Mouse (Mus musculus) lung, embryonic 15.5 days (tissue): ENCODE data around the gene Hbq1b. TPM values are rescaled to one million over a fixed set of nuclear protein-coding genes. Genes with fewer than 3 reads are reported as not detected.
A peak's percentile ranks its signal among the peaks of the same experiment; 100 is the strongest.
"Not testable (repeated sequence)": the region's sequence is repeated elsewhere in the genome, so short reads cannot be mapped to it uniquely, and the experiment has no call there.

ENCODE experiments used
- ATAC-seq: fragments of 200-750 bp; cut with Nextera tagmentation; 2 replicates; pipeline ENCODE4 v1.8.0; 2017; ENCODE audit warnings: moderate number of reproducible peaks, borderline replicate concordance; ENCODE audit not compliant: low FRiP score, low TSS enrichment; ENCODE audit errors: extremely low read depth
- H3K27ac ChIP-seq: fragments of 300-500 bp; sonication (generic); 2 replicates; pipeline ENCODE4 v1.5.1; 2015; ENCODE audit warnings: moderate library complexity, mild to moderate bottlenecking, inconsistent platforms
- H3K27me3 ChIP-seq: fragments of 300-500 bp; sonication (generic); 2 replicates; pipeline ENCODE4 v1.6.1; 2015; ENCODE audit warnings: inconsistent platforms
- H3K36me3 ChIP-seq: fragments of 300-500 bp; sonication (generic); 2 replicates; pipeline ENCODE4 v1.6.1; 2015; ENCODE audit warnings: inconsistent platforms
- H3K4me1 ChIP-seq: fragments of 300-500 bp; sonication (generic); 2 replicates; pipeline ENCODE4 v1.6.1; 2015; ENCODE audit warnings: inconsistent platforms
- H3K4me2 ChIP-seq: fragments of 300-500 bp; sonication (generic); 2 replicates; pipeline ENCODE4 v1.6.1; 2015; ENCODE audit warnings: inconsistent platforms, mild to moderate bottlenecking, moderate library complexity
- H3K4me3 ChIP-seq: fragments of 300-500 bp; sonication (generic); 2 replicates; pipeline ENCODE4 v1.5.1; 2015; ENCODE audit warnings: mild to moderate bottlenecking, inconsistent platforms
- H3K9ac ChIP-seq: fragments of 300-500 bp; sonication (generic); 2 replicates; pipeline ENCODE4 v1.6.1; 2015; ENCODE audit warnings: inconsistent platforms
- H3K9me3 ChIP-seq: fragments of 300-500 bp; sonication (generic); 2 replicates; pipeline ENCODE4 v1.6.1; 2016; ENCODE audit warnings: inconsistent platforms
- WGBS: fragments of 180-500 bp; shearing (Covaris S2); methylation state at CpG from one replicate; pipeline ENCODE4 v1.1.7; 2015; 5-methylcytosine and 5-hydroxymethylcytosine counted together
- polyA plus RNA-seq: library from polyadenylated mRNA; unstranded; fragments of >200 nt; fragmentation: Nextera tagmentation; extraction: Ambion mirVana; gene quantifications from 2 replicates; pipeline ENCODE4 v1.2.1, GENCODE M21; 2015

Gene Hbq1b
- polyA plus RNA-seq, 1 experiment from 2014 or later: 1.4 TPM

DNA sequence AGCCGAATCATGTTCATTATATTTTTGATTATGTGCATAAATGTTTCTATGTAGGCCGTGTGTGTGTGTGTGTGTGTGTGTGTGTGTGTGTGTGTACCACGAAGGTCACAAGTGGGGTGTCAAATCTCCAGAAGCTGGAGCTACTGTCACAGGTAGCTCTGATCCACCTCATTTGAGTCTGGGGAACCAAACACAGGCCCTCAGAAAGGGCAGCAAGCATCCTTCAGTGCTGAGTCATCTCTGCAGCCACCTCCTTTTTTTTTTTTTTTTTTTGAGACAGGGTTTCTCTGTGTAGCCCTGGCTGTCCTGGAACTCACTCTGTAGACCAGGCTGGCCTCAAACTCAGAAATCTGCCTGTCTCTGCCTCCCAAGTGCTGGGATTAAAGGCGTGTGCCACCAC, 6.1 kb downstream of the Hbq1b start:
- not testable (repeated sequence) for H3K4me3 ChIP-seq, H3K27me3 ChIP-seq, H3K36me3 ChIP-seq, H3K27ac ChIP-seq, H3K4me2 ChIP-seq, H3K4me1 ChIP-seq, H3K9ac ChIP-seq, ATAC-seq, H3K9me3 ChIP-seq
- WGBS: 81% methylated on average over 4 of the region's 4 CpGs

DNA sequence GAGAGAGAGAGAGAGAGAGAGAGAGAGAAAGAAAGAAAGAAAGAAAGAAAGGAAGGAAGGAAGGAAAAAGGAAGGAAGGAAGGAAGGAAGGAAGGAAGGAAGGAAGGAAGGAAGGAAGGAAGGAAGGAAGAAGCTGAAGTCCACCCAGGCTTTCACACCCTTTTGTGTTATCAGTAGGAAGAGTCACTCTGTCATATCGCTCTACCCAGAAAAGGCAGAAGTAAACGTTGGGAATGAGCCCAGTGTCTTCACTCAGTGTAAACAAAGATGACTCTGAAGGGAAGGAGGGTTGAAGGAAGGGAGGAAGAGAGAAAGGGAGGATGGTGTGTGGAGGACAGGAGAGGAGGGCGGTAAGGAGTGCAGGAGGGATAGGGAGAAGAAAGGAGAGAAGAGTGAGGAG, 6.7 kb downstream of the Hbq1b start:
- not testable (repeated sequence) for H3K4me3 ChIP-seq, ATAC-seq, H3K27ac ChIP-seq, H3K9ac ChIP-seq, H3K4me2 ChIP-seq, H3K9me3 ChIP-seq, H3K4me1 ChIP-seq, H3K36me3 ChIP-seq, H3K27me3 ChIP-seq
- WGBS: 48% methylated on average over 3 of the region's 3 CpGs

DNA sequence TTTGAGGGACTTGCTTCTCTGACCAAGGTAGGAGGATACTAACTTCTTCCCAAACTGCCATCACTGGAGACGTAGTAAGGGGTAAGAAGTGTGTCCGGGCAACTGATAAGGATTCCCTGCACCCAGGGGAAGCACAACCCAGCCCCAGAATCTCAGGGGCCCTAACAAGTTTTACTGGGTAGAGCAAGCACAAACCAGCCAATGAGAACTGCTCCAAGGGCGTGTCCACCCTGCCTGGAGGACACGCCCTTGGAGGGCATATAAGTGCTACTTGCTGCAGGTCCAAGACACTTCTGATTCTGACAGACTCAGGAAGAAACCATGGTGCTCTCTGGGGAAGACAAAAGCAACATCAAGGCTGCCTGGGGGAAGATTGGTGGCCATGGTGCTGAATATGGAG, 9.4 kb downstream of the Hbq1b start, which contains the start of gene Hba-a2:
TSS of gene Hba-a2 (plus strand) at position 287 of the 400 bp plus-strand sequence.
- H3K36me3 ChIP-seq, H3K27me3 ChIP-seq, H3K27ac ChIP-seq, H3K4me3 ChIP-seq, H3K9ac ChIP-seq, H3K4me1 ChIP-seq, H3K9me3 ChIP-seq, H3K4me2 ChIP-seq: not testable (repeated sequence)
- peak; percentile 68; the same call in 1 of the 2 replicates for ATAC-seq
- WGBS: no CpG with 5 or more reads among the region's 4 CpGs

DNA sequence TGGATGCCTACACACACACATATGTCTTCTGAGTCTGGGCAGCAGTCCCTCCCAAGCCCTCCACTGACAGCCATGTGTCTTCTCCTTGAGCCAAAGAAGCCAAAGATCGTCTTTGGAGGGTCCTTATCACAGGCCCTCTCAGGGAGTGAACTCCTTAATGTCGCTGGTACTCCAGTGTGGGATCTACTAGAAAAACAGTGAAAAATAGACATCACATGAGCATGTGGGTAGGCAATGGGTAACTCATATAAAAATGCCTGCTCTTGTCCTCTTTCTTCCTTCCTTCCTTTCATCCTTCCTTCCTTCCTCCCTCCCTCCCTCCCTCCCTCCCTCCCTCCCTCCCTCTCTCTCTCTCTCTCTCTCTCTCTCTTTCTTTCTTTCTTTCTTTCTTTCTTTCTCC, 10.7 kb downstream of the Hbq1b start:
- ATAC-seq, H3K9ac ChIP-seq, H3K36me3 ChIP-seq, H3K4me2 ChIP-seq, H3K27ac ChIP-seq, H3K9me3 ChIP-seq, H3K4me1 ChIP-seq, H3K4me3 ChIP-seq: not testable (repeated sequence)
- H3K27me3 ChIP-seq: peaks cover 12% of the 10 kb centered on the region
- 10% methylated on average over 2 of the region's 2 CpGs for WGBS

DNA sequence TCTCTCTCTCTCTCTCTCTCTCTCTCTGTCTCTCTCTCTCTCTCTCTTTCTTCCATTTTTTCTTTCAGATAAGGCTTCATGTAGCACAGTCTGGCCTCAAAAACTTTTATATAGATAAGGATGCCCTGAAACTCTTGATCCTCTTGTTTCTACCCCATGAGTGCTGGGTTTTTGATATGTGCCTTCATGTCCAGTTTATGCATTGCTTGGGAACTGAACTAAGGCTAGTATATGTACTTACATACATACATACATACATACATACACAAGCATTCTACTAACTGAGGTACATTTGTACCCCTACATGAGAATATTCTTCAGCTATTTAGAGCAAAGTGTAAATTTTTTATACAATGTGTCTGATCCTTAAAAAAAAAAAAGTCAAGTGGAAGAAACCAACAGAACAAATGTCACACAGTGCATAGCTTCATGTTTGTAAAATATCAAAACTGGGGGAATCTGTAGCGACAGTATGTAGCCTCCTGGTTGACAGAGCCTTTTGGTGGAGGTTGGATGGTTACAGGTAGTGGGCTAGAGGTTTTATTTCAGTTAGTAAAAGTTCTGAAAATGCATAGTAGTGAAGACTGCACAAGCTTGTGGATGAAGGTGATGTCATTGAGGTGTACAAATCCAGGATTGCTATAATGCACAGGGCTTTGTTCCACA, 11.2 kb downstream of the Hbq1b start:
- Histone ChIP-seq H3K4me3 (no peak overlapping the region), H3K9me3 (no peaks in the 10 kb centered on the region), H3K36me3 (no peaks in the 10 kb centered on the region), H3K4me2 (no peak overlapping the region), H3K27me3 (peaks cover 12% of the 10 kb centered on the region), H3K9ac (no peak overlapping the region), H3K27ac (no peak overlapping the region), H3K4me1 (no peaks in the 10 kb centered on the region)
- WGBS: 73% methylated on average over 1 of the region's 1 CpGs
- ATAC-seq: no peak

DNA sequence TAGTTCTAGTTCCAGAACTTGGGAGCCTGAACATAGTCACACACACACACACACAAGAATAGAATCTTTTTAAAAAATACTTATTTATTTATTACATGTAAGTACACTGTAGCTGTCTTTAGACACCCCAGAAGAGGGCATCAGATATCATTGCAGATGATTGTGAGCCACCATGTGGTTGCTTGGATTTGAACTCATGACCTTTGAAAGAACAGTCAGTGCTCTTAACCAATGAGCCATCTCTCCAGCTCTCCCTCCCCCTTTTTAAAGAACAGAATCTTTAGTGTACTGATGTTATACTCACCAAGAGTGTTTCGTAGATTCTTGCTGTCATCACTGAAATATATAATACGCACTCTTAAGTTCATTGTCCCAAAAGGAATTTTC, 11.8 kb downstream of the Hbq1b start:
- Histone ChIP-seq H3K4me1 (no peaks in the 10 kb centered on the region), H3K9ac (no peak overlapping the region), H3K4me3 (no peak overlapping the region), H3K4me2 (no peak overlapping the region), H3K27me3 (peaks cover 12% of the 10 kb centered on the region), H3K27ac (no peak overlapping the region), H3K36me3 (no peaks in the 10 kb centered on the region), H3K9me3 (no peaks in the 10 kb centered on the region)
- 90% methylated on average over 2 of the region's 2 CpGs for WGBS
- no peak for ATAC-seq

DNA sequence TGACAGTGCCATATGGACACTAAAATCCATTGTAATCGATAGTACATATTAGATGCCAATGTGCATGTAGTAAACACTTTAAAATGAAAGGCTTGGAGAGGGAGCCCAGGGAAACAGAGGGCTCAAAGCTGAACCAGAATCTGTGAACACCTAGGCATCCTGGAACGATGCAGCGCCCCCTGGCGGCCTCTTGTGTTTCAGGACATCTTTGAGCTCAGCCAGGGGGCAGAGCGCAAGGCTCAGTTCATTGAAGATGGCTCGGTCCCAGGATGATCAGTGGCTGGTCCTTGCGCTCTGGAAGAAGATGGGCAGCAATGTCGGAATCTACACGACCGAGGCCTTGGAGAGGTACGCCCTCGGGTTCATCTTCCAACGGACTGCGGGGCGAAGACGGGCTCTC, 13.1 kb downstream of the Hbq1b start, which contains the start of gene Hbq1a:
TSS of gene Hbq1a (plus strand) at position 205 of the 400 bp plus-strand sequence.
- H3K36me3 ChIP-seq, H3K9me3 ChIP-seq, H3K9ac ChIP-seq, ATAC-seq, H3K4me3 ChIP-seq, H3K27ac ChIP-seq, H3K4me1 ChIP-seq: not testable (repeated sequence)
- 1% methylated on average over 16 of the region's 16 CpGs for WGBS
- H3K4me2 ChIP-seq: peak within 1 kb of the TSS; percentile 40; the same call in 1 of the 2 replicates
- H3K27me3 ChIP-seq: peaks cover 12% of the 10 kb centered on the region

DNA sequence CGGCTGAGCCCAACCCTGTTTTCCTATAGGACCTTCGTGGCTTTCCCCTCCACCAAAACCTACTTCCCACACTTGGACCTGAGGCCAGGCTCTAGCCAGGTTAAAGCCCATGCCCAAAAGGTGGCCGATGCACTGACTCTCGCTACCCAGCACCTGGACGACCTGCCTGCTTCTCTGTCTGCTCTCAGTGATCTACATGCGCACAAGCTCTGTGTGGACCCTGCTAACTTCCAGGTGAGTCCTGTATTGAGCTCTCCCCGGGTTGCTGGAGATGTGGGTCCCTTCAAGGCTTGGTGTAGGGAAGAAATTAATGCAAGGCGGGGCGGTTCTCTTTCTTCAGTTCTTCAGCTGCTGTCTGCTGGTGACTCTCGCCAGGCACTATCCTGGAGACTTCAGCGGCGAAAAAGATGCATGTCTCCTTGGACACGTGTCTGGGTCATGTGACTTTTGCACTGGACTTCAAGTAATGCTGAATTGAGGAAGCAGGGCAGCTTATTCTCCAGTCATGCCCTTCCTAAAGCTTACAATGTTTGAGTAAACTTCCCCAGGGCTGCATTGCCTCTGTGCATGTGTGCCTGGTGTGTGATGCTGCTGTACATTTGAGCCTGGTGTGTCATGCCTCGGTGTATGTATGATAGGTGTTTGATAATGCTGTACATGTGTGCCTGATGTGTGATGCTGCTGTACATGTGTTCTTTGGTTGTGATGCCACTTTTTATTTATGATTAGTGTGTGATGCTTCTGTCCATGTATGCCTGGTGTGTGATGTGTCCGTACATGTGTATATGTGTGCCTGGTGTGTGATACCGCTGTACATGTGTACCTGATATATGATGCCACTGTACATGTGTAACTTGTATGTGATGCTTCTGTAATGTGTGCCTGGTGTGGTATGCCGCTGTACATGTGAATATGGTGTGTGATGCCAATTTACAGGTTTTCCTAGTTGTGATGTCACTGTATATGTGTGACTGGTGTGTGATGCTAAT, 13.8 kb downstream of the Hbq1b start:
- H3K4me1 ChIP-seq: no peaks in the 10 kb centered on the region
- H3K27me3 ChIP-seq: peaks cover 12% of the 10 kb centered on the region
- ATAC-seq: no peak
- H3K4me3 ChIP-seq: no peak overlapping the region
- H3K9ac ChIP-seq: no peak overlapping the region
- no peaks in the 10 kb centered on the region for H3K9me3 ChIP-seq
- no peaks in the 10 kb centered on the region for H3K36me3 ChIP-seq
- H3K4me2 ChIP-seq: peak overlapping the region; percentile 40; the same call in 1 of the 2 replicates
- no peak overlapping the region for H3K27ac ChIP-seq
- 45% methylated on average over 15 of the region's 17 CpGs for WGBS

DNA sequence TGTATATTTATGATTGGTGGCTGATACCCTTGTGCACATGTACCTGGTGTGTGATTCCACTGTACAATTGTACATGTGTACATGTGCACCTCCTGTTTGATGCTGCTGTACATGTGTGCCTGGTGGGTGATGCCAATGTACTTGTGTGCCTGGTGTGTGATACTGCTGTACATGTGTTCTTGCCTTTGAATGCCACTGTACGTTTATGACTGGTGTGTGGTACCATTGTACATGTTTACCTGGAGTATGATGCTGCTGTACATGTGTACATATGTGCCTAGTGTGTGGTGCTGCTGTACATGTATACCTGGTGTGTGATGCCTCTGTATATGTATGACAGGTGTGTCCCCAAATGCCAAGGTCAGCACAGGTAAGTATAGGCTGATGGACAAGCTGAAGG, 14.7 kb downstream of the Hbq1b start:
- Histone ChIP-seq H3K4me3 (no peak overlapping the region), H3K4me1 (no peaks in the 10 kb centered on the region), H3K9me3 (no peaks in the 10 kb centered on the region), H3K27me3 (peaks cover 12% of the 10 kb centered on the region), H3K4me2 (no peak overlapping the region), H3K9ac (no peak overlapping the region), H3K27ac (no peak overlapping the region), H3K36me3 (no peaks in the 10 kb centered on the region)
- ATAC-seq: no peak
- WGBS: 63% methylated on average over 1 of the region's 1 CpGs

DNA sequence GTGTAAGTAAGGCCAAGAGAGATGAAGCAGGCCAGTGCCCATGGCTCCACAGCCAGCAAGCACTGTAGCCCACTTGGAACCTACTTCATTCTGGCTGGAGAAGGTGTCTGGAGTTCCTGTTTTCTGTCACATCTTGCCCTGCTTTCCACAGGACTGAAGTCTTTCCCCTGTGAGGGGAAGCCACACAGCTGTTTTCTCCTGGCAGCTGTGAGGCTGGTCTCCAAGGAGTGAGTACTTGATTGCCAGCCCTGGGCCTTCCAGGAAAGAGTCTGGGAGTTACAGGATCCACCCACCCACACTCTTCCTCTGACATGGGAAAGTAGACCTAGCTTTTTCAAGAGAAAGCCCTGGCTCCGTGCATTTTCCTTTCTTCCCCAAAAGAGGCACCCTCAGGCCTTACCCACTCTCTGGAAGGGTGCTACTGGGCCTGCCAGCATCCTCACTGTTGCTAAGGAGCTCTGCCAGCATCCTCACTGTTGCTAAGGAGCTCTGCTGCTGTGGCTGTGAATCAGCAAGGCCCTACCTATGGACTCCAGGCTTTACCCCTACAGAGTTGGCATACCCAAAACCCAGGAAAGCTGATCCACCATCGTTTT, 16.2 kb downstream of the Hbq1b start:
- H3K4me1 ChIP-seq: no peaks in the 10 kb centered on the region
- peaks cover 12% of the 10 kb centered on the region for H3K27me3 ChIP-seq
- H3K4me3 ChIP-seq: no peak overlapping the region
- H3K27ac ChIP-seq: no peak overlapping the region
- no peaks in the 10 kb centered on the region for H3K36me3 ChIP-seq
- no peak overlapping the region for H3K9ac ChIP-seq
- no peak for ATAC-seq
- WGBS: 38% methylated on average over 2 of the region's 2 CpGs
- H3K4me2 ChIP-seq: no peak overlapping the region
- no peaks in the 10 kb centered on the region for H3K9me3 ChIP-seq

DNA sequence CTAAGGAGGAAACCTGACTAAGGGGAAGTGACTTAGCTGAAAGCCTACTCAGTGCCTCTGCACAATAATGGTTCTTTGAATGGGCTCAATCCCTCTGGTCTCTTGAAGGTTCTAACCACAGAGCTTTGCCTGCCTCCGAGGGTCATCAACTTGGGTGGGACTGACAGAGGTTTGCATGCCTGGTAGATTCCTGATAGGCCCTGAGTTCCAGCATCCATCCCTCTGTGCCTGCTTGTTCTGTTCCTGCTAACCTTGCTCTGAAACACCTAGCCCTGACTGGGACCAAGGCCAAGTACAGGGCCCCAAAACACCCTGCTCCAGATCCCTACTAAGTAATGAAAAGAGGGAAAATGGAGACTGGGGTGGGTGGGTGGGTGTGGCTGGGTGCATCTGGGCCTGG, 16.7 kb downstream of the Hbq1b start:
- WGBS: 76% methylated on average over 1 of the region's 1 CpGs
- Histone ChIP-seq H3K4me2 (no peak overlapping the region), H3K4me1 (no peaks in the 10 kb centered on the region), H3K27me3 (peaks cover 12% of the 10 kb centered on the region), H3K9me3 (no peaks in the 10 kb centered on the region), H3K36me3 (no peaks in the 10 kb centered on the region), H3K9ac (no peak overlapping the region), H3K4me3 (no peak overlapping the region), H3K27ac (no peak overlapping the region)
- ATAC-seq: no peak

DNA sequence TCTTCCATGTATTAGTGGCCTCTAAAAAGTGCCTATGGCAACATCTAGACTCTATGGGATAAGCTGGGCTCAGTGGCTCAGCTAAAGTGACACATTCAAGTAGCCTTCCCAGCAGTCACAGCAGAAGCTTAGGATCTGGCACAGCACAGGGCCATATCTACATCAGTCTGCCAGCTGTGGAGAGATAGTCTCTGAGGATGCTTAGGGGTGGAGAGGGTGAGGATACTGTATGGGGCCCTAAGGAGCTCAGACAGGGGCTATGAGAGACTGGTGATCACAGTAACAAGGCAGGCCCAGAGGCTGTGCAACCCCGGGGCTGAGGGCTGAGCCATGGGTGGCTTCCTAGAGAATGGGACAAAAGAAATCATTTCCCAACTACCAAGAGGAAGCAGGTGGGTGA, 20.2 kb downstream of the Hbq1b start:
- ATAC-seq: no peak
- no peaks in the 10 kb centered on the region for H3K4me1 ChIP-seq
- H3K4me3 ChIP-seq: no peak overlapping the region
- H3K27me3 ChIP-seq: no peaks in the 10 kb centered on the region; the same call in 1 of the 2 replicates
- H3K36me3 ChIP-seq: no peaks in the 10 kb centered on the region
- H3K9me3 ChIP-seq: no peaks in the 10 kb centered on the region
- no peak overlapping the region for H3K27ac ChIP-seq
- no peak overlapping the region for H3K9ac ChIP-seq
- WGBS: 71% methylated on average over 1 of the region's 1 CpGs
- H3K4me2 ChIP-seq: no peak overlapping the region
